8 mouse cellular contexts compared by ENCODE assay signal in genomic region chr1:105092309-105092904, GRCm38 (mm10).
DNase-seq lines count a peak whose midpoint lies in the region; ATAC-seq lines count a peak whose summit lies in the region.

No protein-coding gene starts in this region.

- intact Hi-C loops in heart, postnatal 25 days (cut with DNase I): loop anchor here (2.0 to 5.0 kb wide), 4 partner anchors 105 to 538 kb away; no protein-coding TSS in a partner anchor

- no peak overlapping the region for H3K9ac ChIP-seq in forebrain, embryonic 12.5 days
- no peak overlapping the region for H3K9ac ChIP-seq in intestine, embryonic 16.5 days (ENCODE audit: low read depth, low read length)

- H3K36me3 ChIP-seq in forebrain, embryonic 12.5 days (replicated peaks): no peaks in the 10 kb centered on the region
- no peaks in the 10 kb centered on the region for H3K36me3 ChIP-seq in intestine, embryonic 16.5 days (ENCODE audit: control insufficient read depth, insufficient read depth, low read length)

- H3K4me3 ChIP-seq in forebrain, embryonic 12.5 days (replicated peaks): no peak overlapping the region
- H3K4me3 ChIP-seq in intestine, embryonic 16.5 days (ENCODE audit: low read length): no peak overlapping the region

- no peak overlapping the region for H3K27ac ChIP-seq in forebrain, embryonic 12.5 days
- peak overlapping the region; percentile 90 for H3K27ac ChIP-seq in intestine, embryonic 16.5 days (ENCODE audit: low read length)

- ATAC-seq in forebrain, embryonic 12.5 days (ENCODE audit: low FRiP score): peak; percentile 69; the same call in 1 of the 2 replicates
- peak; percentile 66 for ATAC-seq in intestine, embryonic 16.5 days

- H3K27me3 ChIP-seq in forebrain, embryonic 12.5 days: no peaks in the 10 kb centered on the region
- H3K27me3 ChIP-seq in intestine, embryonic 16.5 days (replicated peaks; ENCODE audit: control insufficient read depth, insufficient read depth, low read length): no peaks in the 10 kb centered on the region

- H3K9me3 ChIP-seq in forebrain, embryonic 12.5 days: no peaks in the 10 kb centered on the region
- no peaks in the 10 kb centered on the region for H3K9me3 ChIP-seq in intestine, embryonic 16.5 days (ENCODE audit: control insufficient read depth, low read length)

- no peak overlapping the region for H3K4me2 ChIP-seq in forebrain, embryonic 12.5 days
- H3K4me2 ChIP-seq in intestine, embryonic 16.5 days (ENCODE audit: low read depth, low read length): no peak overlapping the region

- H3K4me1 ChIP-seq in forebrain, embryonic 12.5 days: no peaks in the 10 kb centered on the region; the same call in 1 of the 2 replicates
- H3K4me1 ChIP-seq in intestine, embryonic 16.5 days (ENCODE audit: control insufficient read depth, insufficient read depth, low read length): peaks cover 17% of the 10 kb centered on the region

- WGBS in forebrain, embryonic 12.5 days: 10% methylated on average over 6 of the region's 6 CpGs
- WGBS in intestine, embryonic 16.5 days: 25% methylated on average over 6 of the region's 6 CpGs

- DNase-seq in heart, adult 11 months: peak; percentile 88
- DNase-seq in heart, postnatal 25 days (ENCODE audit: low spot score): no peak
- peak; percentile 46 for DNase-seq in adrenal gland, postnatal 10 days
- DNase-seq in mesoderm, embryonic 11.5 days (ENCODE audit: low read depth, low spot score): peak; percentile 33
- DNase-seq in urinary bladder, postnatal 10 days (ENCODE audit: low spot score): no peak
- DNase-seq in urinary bladder, postnatal 14 days (ENCODE audit: low spot score): no peak

Comparison
In these comparisons a context has a peak if more than half of its experiments do, and no peak if none do; other contexts are left out.
1. DNase-seq: peak in heart, adult 11 months (single experiment), adrenal gland, postnatal 10 days (single experiment) and mesoderm, embryonic 11.5 days (single experiment); none in heart, postnatal 25 days (single experiment), urinary bladder, postnatal 10 days (single experiment) and urinary bladder, postnatal 14 days (single experiment).